Comparison of ENCODE assay signal across 23 mouse cellular contexts in the genomic region with DNA sequence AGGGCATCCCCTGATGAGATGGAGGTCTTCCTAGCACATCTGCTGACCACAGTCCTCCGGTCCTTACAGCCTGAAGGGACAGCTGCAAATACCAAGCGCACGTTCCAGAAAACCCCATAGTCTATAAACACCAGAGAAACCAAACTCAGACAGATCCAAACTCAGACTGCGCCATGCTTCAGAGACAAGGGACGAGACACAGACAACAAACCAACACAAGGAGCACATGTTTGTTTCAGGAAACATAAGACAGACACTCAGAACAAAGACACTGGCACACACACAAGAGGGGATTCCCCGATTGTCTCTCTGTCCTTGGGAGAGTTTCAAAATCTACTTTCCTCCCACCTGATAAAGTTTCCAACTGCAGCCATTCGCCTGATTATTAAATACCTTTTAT. TPM values are rescaled to one million over a fixed set of nuclear protein-coding genes. Genes with fewer than 3 reads are reported as not detected.
"Had no signal": no experiment of that assay in that cellular context is flagged by ENCODE, and none has a peak within 500 bp of the region (broad histone marks: within the 10 kb centered on the region; RNA-seq: fewer than 3 reads in every experiment).

No protein-coding gene starts in this region.

- H3K27me3 ChIP-seq: lung, embryonic 15.5 days; midbrain, embryonic 12.5 days; neural tube, embryonic 13.5 days; neural tube, embryonic 15.5 days; stomach, embryonic 15.5 days had no signal

- H3K4me1 ChIP-seq: lung, embryonic 15.5 days; midbrain, embryonic 10.5 days; midbrain, embryonic 12.5 days; neural tube, embryonic 13.5 days; neural tube, embryonic 15.5 days; stomach, embryonic 15.5 days had no signal

- ATAC-seq: liver, postnatal 0 days; lung, postnatal 0 days; midbrain, embryonic 16.5 days had no signal

- H3K27ac ChIP-seq: lung, embryonic 15.5 days; macrophage; midbrain, embryonic 10.5 days; midbrain, embryonic 12.5 days; neural tube, embryonic 13.5 days; neural tube, embryonic 15.5 days; stomach, embryonic 15.5 days; stomach, postnatal 0 days had no signal

- H3K4me3 ChIP-seq: lung, embryonic 15.5 days; midbrain, embryonic 10.5 days; midbrain, embryonic 12.5 days; myocyte; neural tube, embryonic 13.5 days; neural tube, embryonic 15.5 days; stomach, embryonic 15.5 days had no signal

- DNase-seq: liver, postnatal 0 days; lung, adult 2 months; lung, postnatal 14 days; lung, postnatal 36 days; midbrain, embryonic 14.5 days; right cerebral cortex, postnatal 14 days; thymus, adult 2 months; thymus, postnatal 36 days had no signal

- H3K4me2 ChIP-seq: lung, embryonic 15.5 days; midbrain, embryonic 12.5 days; neural tube, embryonic 13.5 days; neural tube, embryonic 15.5 days; stomach, embryonic 15.5 days had no signal

- H3K36me3 ChIP-seq: lung, embryonic 15.5 days; midbrain, embryonic 10.5 days; midbrain, embryonic 12.5 days; neural tube, embryonic 13.5 days; neural tube, embryonic 15.5 days; stomach, embryonic 15.5 days had no signal

- H3K9me3 ChIP-seq: lung, embryonic 15.5 days; stomach, embryonic 15.5 days had no signal

- H3K9ac ChIP-seq: liver, postnatal 0 days; lung, embryonic 15.5 days; midbrain, embryonic 12.5 days; neural tube, embryonic 13.5 days; neural tube, embryonic 15.5 days; stomach, embryonic 15.5 days had no signal

RNA-seq across cellular contexts. Expression of gene 4930524B15Rik, which starts 16.4 kb away (rescaled TPM):
- total RNA-seq: megakaryocyte, adult 5-6 weeks; megakaryocyte-erythroid progenitor cell, adult 5-6 weeks had no signal
- polyA plus RNA-seq: liver, postnatal 0 days; lung, embryonic 15.5 days; macrophage; myocyte; neural tube, embryonic 11.5 days; spleen, adult 2 months; stomach, embryonic 15.5 days had no signal

RNA-seq across cellular contexts. Expression of gene Nsg2, which starts 18.4 kb away (rescaled TPM):
- polyA plus RNA-seq: liver, postnatal 0 days; macrophage had no signal
